Mouse (Mus musculus) embryonic fibroblast, embryonic 13.5 days (primary cell): Measurements from ENCODE around the gene Olfr191.
"Not testable (repeated sequence)": the region's sequence is repeated elsewhere in the genome, so short reads cannot be mapped to it uniquely, and the experiment has no call there.

Experiments used
- CTCF ChIP-seq: IDR thresholded peaks from 2 replicates; pipeline ENCODE4 v1.5.1; 2011; ENCODE audit warnings: mild to moderate bottlenecking, control low read depth, low read length, moderate library complexity, borderline replicate concordance; ENCODE audit not compliant: insufficient read depth
- POLR2A ChIP-seq: IDR thresholded peaks from 2 replicates; pipeline ENCODE4 v1.6.1; 2011; ENCODE audit warnings: low read depth, mild to moderate bottlenecking, control low read depth, low read length, moderate library complexity

GRCm38 (mm10) chr16:59049286-59049685, 40.3 kb downstream of the Olfr191 start:
- TF ChIP-seq CTCF, POLR2A: not testable (repeated sequence)
